Mouse (Mus musculus) bone marrow macrophage, adult 2 months (primary cell): ENCODE measurements around the gene Dagla. TPM values are rescaled to one million over a fixed set of nuclear protein-coding genes. Genes with fewer than 3 reads are reported as not detected.

Source experiments
- H3K27ac ChIP-seq: 2 replicates; pipeline ENCODE4 v1.5.1; 2012; ENCODE audit warnings: low read depth, low read length; ENCODE audit not compliant: insufficient read depth
- H3K4me1 ChIP-seq: 2 replicates; pipeline ENCODE4 v1.6.1; 2012; ENCODE audit warnings: low read length; ENCODE audit not compliant: control insufficient read depth, insufficient read depth
- H3K4me3 ChIP-seq: 2 replicates; pipeline ENCODE4 v1.5.1; 2012; ENCODE audit warnings: mild to moderate bottlenecking, low read length, moderate library complexity; ENCODE audit not compliant: insufficient read depth
- CTCF ChIP-seq: IDR thresholded peaks from 2 replicates; pipeline ENCODE4 v1.5.1; 2012; ENCODE audit warnings: low read depth, mild to moderate bottlenecking, low read length, moderate library complexity
- POLR2A ChIP-seq: IDR thresholded peaks from 2 replicates; pipeline ENCODE4 v1.6.1; 2012; ENCODE audit warnings: mild to moderate bottlenecking, low read depth, low read length, borderline replicate concordance
- polyA plus RNA-seq: library from polyadenylated mRNA; stranded (reverse); fragments of >200 nt; gene quantifications from 2 replicates; pipeline ENCODE4 v1.2.4, GENCODE M21; 2012; ENCODE audit not compliant: missing spikeins, insufficient read depth, insufficient read length

Dagla gene
- polyA plus RNA-seq, 1 experiment: 3.2 TPM

DNA sequence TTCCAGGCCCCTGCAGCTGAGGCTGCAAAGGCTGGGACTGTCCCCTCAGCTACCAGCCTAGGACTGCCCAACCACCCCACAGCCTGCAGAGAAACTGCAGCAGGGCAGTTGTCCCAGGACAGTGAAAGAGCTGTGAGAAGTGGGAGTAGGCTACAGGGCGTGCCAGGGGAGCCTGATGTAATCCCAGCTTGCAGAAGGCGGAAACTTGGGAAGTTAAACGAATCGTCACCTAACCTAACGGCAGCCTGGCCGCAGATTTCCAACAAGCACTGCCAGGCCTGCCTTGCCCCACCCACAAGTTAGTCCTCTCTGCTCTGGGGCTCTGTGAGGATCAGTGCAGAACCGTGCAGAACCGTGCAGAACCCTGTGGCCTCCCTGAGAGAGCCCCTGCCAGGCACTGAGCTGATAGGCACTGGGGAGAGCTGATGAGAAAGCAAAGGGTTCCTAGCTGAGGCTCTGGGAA lies 7.6 kb downstream of the Dagla start:
- peaks cover 38% of the 10 kb centered on the region for H3K4me1 ChIP-seq
- TF ChIP-seq CTCF (no peak), POLR2A (no peak)
- no peak overlapping the region for H3K4me3 ChIP-seq
- no peak overlapping the region for H3K27ac ChIP-seq

DNA sequence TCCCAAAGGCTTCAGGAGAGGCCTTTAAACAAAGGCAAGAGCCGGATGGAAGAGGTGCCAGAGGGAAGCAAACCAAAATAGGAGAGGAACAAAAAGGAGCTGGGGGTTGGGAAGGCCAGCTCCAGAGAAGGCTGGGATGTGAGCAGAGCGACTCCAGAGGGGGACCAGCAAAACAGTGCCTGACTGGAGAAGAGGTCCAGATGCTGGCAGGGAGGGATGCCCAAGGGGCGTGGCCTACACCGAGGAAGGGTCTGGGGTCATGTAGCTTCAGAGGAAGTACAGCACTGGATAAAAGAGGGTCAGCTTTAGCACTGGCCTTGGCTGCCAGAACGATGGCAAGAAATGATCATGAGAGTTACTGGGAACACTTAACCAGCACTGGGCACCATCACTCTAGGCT lies 8.4 kb downstream of the Dagla start:
- TF ChIP-seq POLR2A: no peak
- TF ChIP-seq CTCF: no peak
- Histone ChIP-seq H3K4me1 (peaks cover 45% of the 10 kb centered on the region), H3K27ac (no peak overlapping the region)

GRCm38 (mm10) chr19:10294631-10295562 lies 9.8 kb downstream of the Dagla start:
- no peak for TF ChIP-seq POLR2A
- TF ChIP-seq CTCF: no peak
- Histone ChIP-seq H3K27ac (peak overlapping the region; percentile 56), H3K4me3 (no peak overlapping the region), H3K4me1 (peaks cover 55% of the 10 kb centered on the region)

More for the DNA sequence above, 8.4 kb downstream of the Dagla start:
- H3K4me3 ChIP-seq: no peak overlapping the region

GRCm38 (mm10) chr19:10293987-10294386 lies 10.7 kb downstream of the Dagla start:
- Histone ChIP-seq H3K27ac (peak overlapping the region; percentile 56), H3K4me3 (no peak overlapping the region), H3K4me1 (peaks cover 64% of the 10 kb centered on the region)
- no peak for TF ChIP-seq CTCF
- no peak for TF ChIP-seq POLR2A

DNA sequence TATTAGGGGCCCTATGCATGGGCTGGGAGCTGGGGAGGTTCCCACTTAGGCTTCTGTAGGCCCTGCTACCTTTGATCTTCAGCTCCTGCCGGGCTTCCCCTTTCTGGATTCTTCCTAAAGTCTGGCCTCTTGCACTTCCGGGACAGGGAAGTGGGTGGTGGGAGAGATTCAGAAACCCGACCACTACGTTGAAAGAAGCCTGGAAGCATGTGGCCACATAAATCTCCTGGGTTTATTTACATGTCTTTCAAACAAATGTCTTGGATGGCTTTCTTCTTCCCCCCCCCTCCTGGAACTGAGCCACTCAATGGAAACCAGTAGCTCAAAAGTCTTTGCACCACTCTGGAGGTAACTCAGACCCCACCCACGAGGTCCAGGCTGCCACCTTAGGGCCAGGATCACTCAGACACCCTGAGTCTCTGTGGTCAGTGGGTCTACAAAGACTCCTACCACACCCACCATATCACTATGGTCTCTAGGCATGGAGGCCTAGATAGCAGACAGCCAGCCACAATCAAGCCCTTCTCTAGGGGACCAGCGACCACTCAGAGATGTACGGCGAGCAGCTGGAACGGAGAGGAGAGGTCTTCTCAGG lies 12.7 kb downstream of the Dagla start:
- no peak for TF ChIP-seq POLR2A
- TF ChIP-seq CTCF: no peak
- Histone ChIP-seq H3K4me3 (no peak overlapping the region), H3K27ac (no peak overlapping the region), H3K4me1 (peaks cover 78% of the 10 kb centered on the region)

DNA sequence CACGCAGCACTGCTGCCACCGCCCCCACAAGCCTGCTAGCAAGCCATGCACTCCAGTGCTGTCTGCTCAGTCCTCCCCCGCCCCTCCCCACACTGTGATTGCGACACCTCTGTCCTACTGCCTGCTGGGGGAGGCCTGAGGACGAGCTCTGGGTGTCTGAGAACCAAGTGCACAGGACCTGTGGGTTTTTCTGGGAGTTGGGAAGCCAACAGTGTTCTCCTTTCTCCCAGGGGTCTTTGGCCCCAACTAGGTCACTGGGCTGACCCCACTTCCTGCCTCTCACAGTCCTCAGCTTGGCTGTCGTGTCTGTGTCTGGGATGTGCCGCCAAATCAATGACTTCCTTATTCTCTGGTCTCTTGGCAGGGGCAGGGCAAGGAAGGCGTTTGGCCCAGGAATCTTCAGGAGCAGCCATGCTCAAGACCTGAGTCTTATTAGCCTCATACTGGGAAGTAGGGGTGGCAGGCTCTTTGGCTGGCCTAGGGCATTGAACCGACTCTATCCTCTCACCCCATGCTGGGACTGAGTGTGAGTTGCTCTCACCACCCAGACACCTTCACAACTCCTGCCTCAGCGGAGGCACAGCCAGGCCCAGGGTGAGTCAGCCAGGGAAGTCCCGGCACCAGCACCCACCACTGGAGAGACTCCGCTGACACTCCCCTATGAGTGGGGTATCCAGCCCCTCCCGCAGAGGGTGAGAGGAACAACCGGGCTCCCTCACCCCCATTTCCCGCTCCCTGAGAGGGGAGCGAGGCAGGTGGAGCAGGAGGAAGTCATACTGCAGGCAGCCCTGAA lies 14.3 kb downstream of the Dagla start:
- H3K4me3 ChIP-seq: no peak overlapping the region
- no peak for TF ChIP-seq POLR2A
- TF ChIP-seq CTCF: no peak
- peak overlapping the region; percentile 81 for H3K27ac ChIP-seq
- peaks cover 83% of the 10 kb centered on the region for H3K4me1 ChIP-seq

DNA sequence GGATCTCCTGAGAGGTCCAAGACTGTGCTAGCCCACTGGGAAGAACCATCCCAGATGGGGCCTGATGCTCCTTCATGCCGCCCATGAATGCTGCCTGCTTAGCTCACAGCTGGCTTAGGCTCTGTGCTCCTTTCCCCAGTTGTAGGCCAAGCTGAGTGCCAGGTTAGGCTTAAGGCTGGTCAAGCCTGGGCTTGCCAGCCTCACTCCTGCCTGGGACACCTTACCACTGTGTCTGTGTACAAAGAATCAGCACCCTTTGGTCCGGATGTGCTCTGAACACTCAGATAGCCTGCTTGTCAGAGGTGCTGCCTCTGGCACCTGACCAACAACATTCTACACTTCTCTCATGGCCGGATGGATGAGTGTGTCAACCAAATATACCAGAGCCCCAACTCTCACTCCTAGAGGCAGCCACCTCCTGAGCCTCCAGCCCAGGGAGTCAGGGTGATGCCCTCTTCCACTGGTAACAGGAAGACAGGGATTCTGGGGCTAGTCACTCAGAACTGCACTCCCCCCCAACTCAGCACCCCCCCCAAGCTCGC lies 15.0 kb downstream of the Dagla start:
- Histone ChIP-seq H3K4me3 (no peak overlapping the region), H3K4me1 (peaks cover 84% of the 10 kb centered on the region), H3K27ac (peak overlapping the region; percentile 81; the same call in 1 of the 2 replicates)
- TF ChIP-seq POLR2A (no peak), CTCF (no peak)

- no peak for TF ChIP-seq POLR2A
- no peak for TF ChIP-seq CTCF
- no peak overlapping the region for H3K4me3 ChIP-seq
- H3K4me1 ChIP-seq: peaks cover 81% of the 10 kb centered on the region
- H3K27ac ChIP-seq: no peak overlapping the region
Measured at GRCm38 (mm10) chr19:10288125-10289040, 16.3 kb downstream of the Dagla start.

DNA sequence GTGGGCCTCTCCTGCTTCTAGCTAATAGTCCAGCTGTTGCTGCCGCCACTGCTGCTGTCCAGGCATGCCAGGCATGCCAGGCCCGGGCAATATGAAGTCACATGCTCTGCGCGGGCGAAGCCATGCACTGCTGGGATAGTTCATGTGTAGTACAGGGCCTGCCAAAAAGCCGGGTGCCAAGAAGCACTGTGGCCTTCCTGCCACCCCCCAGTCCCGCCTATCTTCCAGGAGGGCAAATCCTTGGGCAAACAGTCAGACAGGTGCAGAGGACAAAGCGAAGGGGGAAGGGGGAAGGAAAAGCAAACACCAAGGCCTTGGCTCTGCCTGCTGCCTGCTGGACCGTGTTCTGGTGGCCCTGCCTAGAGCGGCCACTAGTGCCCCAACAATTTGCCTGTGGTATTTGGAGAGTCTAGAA lies 18.2 kb downstream of the Dagla start:
- Histone ChIP-seq H3K4me3 (no peak overlapping the region), H3K27ac (no peak overlapping the region), H3K4me1 (peaks cover 71% of the 10 kb centered on the region)
- TF ChIP-seq CTCF (no peak), POLR2A (no peak)
